Mouse (Mus musculus) megakaryocyte, embryonic 14.5 days (primary cell): ENCODE data around the gene Rap2a.

Experiments used
- FLI1 ChIP-seq: IDR thresholded peaks from 2 replicates; pipeline ENCODE4 v1.6.1; 2012; ENCODE audit warnings: low read length, inconsistent platforms, mixed read lengths
- GATA1 ChIP-seq: IDR thresholded peaks from 3 replicates; pipeline ENCODE4 v1.6.1; 2012; ENCODE audit warnings: mixed read lengths, low read length, inconsistent platforms, borderline replicate concordance

- TF ChIP-seq GATA1 (no peak), FLI1 (no peak)
These were observed 26.8 kb downstream of the Rap2a start for GRCm38 (mm10) chr14:120504928-120505461.
